Mouse (Mus musculus): ENCODE measurements around the gene Gm32742.
"Not testable (repeated sequence)": the region's sequence is repeated elsewhere in the genome, so short reads cannot be mapped to it uniquely, and the experiment has no call there.

Gene Gm32742

GRCm38 (mm10) chr9:51147294-51147693, 18.0 kb downstream of the Gm32742 start:
- DNase-seq (ENCODE audit: low spot score) = no peak

- no peak for DNase-seq (ENCODE audit: low spot score)
Observed at GRCm38 (mm10) chr9:51146496-51146895, 18.8 kb downstream of the Gm32742 start.

GRCm38 (mm10) chr9:51144218-51144617, 21.1 kb downstream of the Gm32742 start:
- no peak for DNase-seq (ENCODE audit: low spot score)

GRCm38 (mm10) chr9:51143437-51143836, 21.9 kb downstream of the Gm32742 start:
- DNase-seq (ENCODE audit: low spot score) = no peak

- DNase-seq (ENCODE audit: low spot score) = no peak
Observed at GRCm38 (mm10) chr9:51140711-51141110, 24.6 kb downstream of the Gm32742 start.

GRCm38 (mm10) chr9:51139401-51139800, 25.9 kb downstream of the Gm32742 start:
- DNase-seq (ENCODE audit: low spot score) = not testable (repeated sequence)

- no peak for DNase-seq (ENCODE audit: low spot score)
Observed at GRCm38 (mm10) chr9:51138301-51138700, 27.0 kb downstream of the Gm32742 start.

GRCm38 (mm10) chr9:51137836-51138235, 27.5 kb downstream of the Gm32742 start:
- DNase-seq (ENCODE audit: low spot score) = no peak

GRCm38 (mm10) chr9:51137432-51137831, 27.9 kb downstream of the Gm32742 start:
- DNase-seq (ENCODE audit: low spot score) = no peak

- DNase-seq (ENCODE audit: low spot score) = peak; percentile 48
Observed at GRCm38 (mm10) chr9:51136985-51137384, 28.3 kb downstream of the Gm32742 start.

GRCm38 (mm10) chr9:51114767-51115166, 50.5 kb downstream of the Gm32742 start:
- no peak for DNase-seq (ENCODE audit: low spot score)

- no peak for DNase-seq (ENCODE audit: low spot score)
Observed at GRCm38 (mm10) chr9:51105751-51106150, 59.6 kb downstream of the Gm32742 start.

- DNase-seq (ENCODE audit: low spot score) = peak; percentile 75
Observed at GRCm38 (mm10) chr9:51103808-51104514, 61.4 kb downstream of the Gm32742 start.

GRCm38 (mm10) chr9:51102963-51103807, 62.1 kb downstream of the Gm32742 start:
- peak; percentile 77 for DNase-seq (ENCODE audit: low spot score)

GRCm38 (mm10) chr9:51101756-51102425, 63.4 kb downstream of the Gm32742 start, which contains the start of gene 4833427G06Rik:
Gene 4833427G06Rik, minus strand, starts transcription at chr9:51102078.
- DNase-seq (ENCODE audit: low spot score) = peak; percentile 90

- DNase-seq (ENCODE audit: low spot score) = no peak
Observed at GRCm38 (mm10) chr9:51096306-51096705, 69.0 kb downstream of the Gm32742 start.

GRCm38 (mm10) chr9:51093697-51094096, 71.6 kb downstream of the Gm32742 start:
- no peak for DNase-seq (ENCODE audit: low spot score)

GRCm38 (mm10) chr9:51081614-51082013, 83.7 kb downstream of the Gm32742 start:
- DNase-seq (ENCODE audit: low spot score) = no peak
